In the genomic region with DNA sequence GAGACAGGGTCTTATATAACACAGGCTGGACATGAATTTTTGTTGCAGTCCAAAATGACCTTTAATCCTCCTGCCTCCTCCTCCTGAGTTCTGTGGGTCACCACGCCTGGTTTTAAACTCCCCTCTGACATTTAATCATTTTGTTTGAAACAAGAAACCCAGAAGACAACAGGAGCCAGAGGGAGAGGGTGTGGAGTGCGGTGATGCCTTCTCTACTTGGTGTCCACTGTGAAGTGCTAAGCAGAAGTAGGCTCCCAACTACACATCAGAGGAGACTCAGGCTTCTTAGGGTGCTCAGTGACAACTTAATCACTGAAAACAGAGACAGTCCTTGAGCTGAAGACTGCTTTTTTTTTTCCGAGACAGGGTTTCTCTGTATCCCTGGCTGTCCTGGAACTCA, we compare ENCODE assay signal across 32 mouse cellular contexts. TPM values are rescaled to one million over a fixed set of nuclear protein-coding genes. Genes with fewer than 3 reads are reported as not detected.
"Had no signal": no experiment of that assay in that cellular context is flagged by ENCODE, and none has a peak within 500 bp of the region (broad histone marks: within the 10 kb centered on the region; RNA-seq: fewer than 3 reads in every experiment).

No protein-coding gene starts in this region.

- H3K27me3 ChIP-seq: limb, embryonic 12.5 days; limb, embryonic 13.5 days; limb, embryonic 15.5 days; liver, embryonic 12.5 days; liver, embryonic 13.5 days; liver, embryonic 15.5 days; lung, embryonic 15.5 days; megakaryocyte, embryonic 14.5 days; midbrain, embryonic 12.5 days; midbrain, embryonic 13.5 days; midbrain, embryonic 15.5 days; neural tube, embryonic 12.5 days had no signal

- ATAC-seq: liver, embryonic 12.5 days; liver, postnatal 0 days; lung, postnatal 0 days; midbrain, embryonic 13.5 days; midbrain, embryonic 15.5 days; midbrain, embryonic 16.5 days had no signal

- H3K4me2 ChIP-seq: limb, embryonic 12.5 days; limb, embryonic 13.5 days; limb, embryonic 15.5 days; liver, embryonic 11.5 days; liver, embryonic 12.5 days; liver, embryonic 13.5 days; liver, embryonic 15.5 days; lung, embryonic 14.5 days; lung, embryonic 15.5 days; midbrain, embryonic 11.5 days; midbrain, embryonic 12.5 days; midbrain, embryonic 13.5 days; midbrain, embryonic 15.5 days; neural tube, embryonic 12.5 days had no signal

- H3K9ac ChIP-seq: limb, embryonic 12.5 days; limb, embryonic 13.5 days; limb, embryonic 15.5 days; liver, embryonic 12.5 days; liver, embryonic 13.5 days; liver, embryonic 14.5 days; liver, embryonic 15.5 days; liver, postnatal 0 days; lung, embryonic 14.5 days; lung, embryonic 15.5 days; midbrain, embryonic 12.5 days; midbrain, embryonic 13.5 days; midbrain, embryonic 15.5 days; neural tube, embryonic 12.5 days had no signal

- DNase-seq: left cerebral cortex, postnatal 4 days; liver; liver, embryonic 13.5 days; liver, postnatal 0 days; lung, adult 18-20 months; lung, adult 2 months; lung, embryonic 14.5 days; lung, postnatal 10 days; lung, postnatal 14 days; lung, postnatal 36 days; midbrain, embryonic 14.5 days had no signal

- H3K4me1 ChIP-seq: limb, embryonic 10.5 days; limb, embryonic 12.5 days; limb, embryonic 13.5 days; limb, embryonic 15.5 days; liver, embryonic 12.5 days; liver, embryonic 13.5 days; liver, embryonic 15.5 days; lung, embryonic 15.5 days; midbrain, embryonic 10.5 days; midbrain, embryonic 12.5 days; midbrain, embryonic 13.5 days; midbrain, embryonic 15.5 days; neural tube, embryonic 12.5 days had no signal

- H3K4me3 ChIP-seq: limb, embryonic 10.5 days; limb, embryonic 12.5 days; limb, embryonic 13.5 days; limb, embryonic 15.5 days; liver, embryonic 12.5 days; liver, embryonic 13.5 days; liver, embryonic 15.5 days; lung, embryonic 15.5 days; megakaryocyte, embryonic 14.5 days; midbrain, embryonic 10.5 days; midbrain, embryonic 12.5 days; midbrain, embryonic 13.5 days; midbrain, embryonic 15.5 days; myocyte; neural tube, embryonic 12.5 days had no signal

- H3K27ac ChIP-seq: limb, embryonic 10.5 days; limb, embryonic 12.5 days; limb, embryonic 13.5 days; limb, embryonic 15.5 days; liver, embryonic 12.5 days; liver, embryonic 13.5 days; liver, embryonic 14.5 days; liver, embryonic 15.5 days; lung, embryonic 15.5 days; macrophage; midbrain, embryonic 10.5 days; midbrain, embryonic 12.5 days; midbrain, embryonic 13.5 days; midbrain, embryonic 15.5 days; neural tube, embryonic 12.5 days had no signal

- H3K9me3 ChIP-seq: limb, embryonic 10.5 days; limb, embryonic 12.5 days; limb, embryonic 13.5 days; limb, embryonic 15.5 days; liver, embryonic 12.5 days; liver, embryonic 13.5 days; liver, embryonic 15.5 days; lung, embryonic 15.5 days; midbrain, embryonic 10.5 days; midbrain, embryonic 12.5 days; midbrain, embryonic 13.5 days; midbrain, embryonic 15.5 days; neural tube, embryonic 12.5 days had no signal

RNA-seq across cellular contexts. Expression of a gene that starts 34.3 kb away (rescaled TPM):
- polyA plus RNA-seq: liver, adult 2 months; liver, embryonic 13.5 days; lung, embryonic 15.5 days had no signal
